Mouse (Mus musculus) limb, embryonic 14.5 days (tissue): Measurements from ENCODE around the gene Snx29. TPM values are rescaled to one million over a fixed set of nuclear protein-coding genes. Genes with fewer than 3 reads are reported as not detected.

Experiments
- ATAC-seq: fragments of 200-750 bp; cut with Nextera tagmentation; 2 replicates; pipeline ENCODE4 v1.8.0; 2017; ENCODE audit warnings: low read depth, moderate number of reproducible peaks, moderate TSS enrichment; ENCODE audit not compliant: low FRiP score
- DNase-seq: peaks from one replicate; pipeline ENCODE4 v3.0.0-alpha.2; 2015; ENCODE audit warnings: low spot score
- H3K27ac ChIP-seq: fragments of 300-500 bp; sonication (generic); replicated peaks from 2 replicates; pipeline ENCODE4 v1.5.1; 2014; ENCODE audit warnings: low read depth, mild to moderate bottlenecking, low read length, moderate library complexity, mixed read lengths
- H3K27me3 ChIP-seq: fragments of 300-500 bp; sonication (generic); 2 replicates; pipeline ENCODE4 v1.6.1; 2014; ENCODE audit warnings: low read length, mixed read lengths; ENCODE audit not compliant: control insufficient read depth, insufficient read depth
- H3K36me3 ChIP-seq: fragments of 300-500 bp; sonication (generic); 2 replicates; pipeline ENCODE4 v1.6.1; 2014; ENCODE audit warnings: mild to moderate bottlenecking, low read length, moderate library complexity, mixed read lengths; ENCODE audit not compliant: control insufficient read depth, insufficient read depth
- H3K4me1 ChIP-seq: fragments of 300-500 bp; sonication (generic); 2 replicates; pipeline ENCODE4 v1.6.1; 2014; ENCODE audit warnings: antibody characterized with exemption, low read length, mixed read lengths; ENCODE audit not compliant: control insufficient read depth, insufficient read depth
- H3K4me2 ChIP-seq: fragments of 300-500 bp; sonication (generic); replicated peaks from 2 replicates; pipeline ENCODE4 v1.6.1; 2014; ENCODE audit warnings: low read depth, mild to moderate bottlenecking, low read length, moderate library complexity; ENCODE audit not compliant: severe bottlenecking
- H3K4me3 ChIP-seq: fragments of 300-500 bp; sonication (generic); replicated peaks from 2 replicates; pipeline ENCODE4 v1.5.1; 2014; ENCODE audit warnings: low read length
- H3K9ac ChIP-seq: fragments of 300-500 bp; sonication (generic); 2 replicates; pipeline ENCODE4 v1.6.1; 2014; ENCODE audit warnings: mild to moderate bottlenecking, low read depth, low read length, moderate library complexity; ENCODE audit not compliant: severe bottlenecking
- H3K9me3 ChIP-seq: fragments of 300-500 bp; sonication (generic); 2 replicates; pipeline ENCODE4 v1.6.1; 2016; ENCODE audit warnings: low read length; ENCODE audit not compliant: control insufficient read depth
- POLR2A ChIP-seq: fragments of 200-500 bp; IDR thresholded peaks from 2 replicates; pipeline ENCODE4 v1.8.0; 2012; ENCODE audit warnings: inconsistent platforms, mild to moderate bottlenecking, moderate library complexity, borderline replicate concordance; ENCODE audit not compliant: insufficient read depth, insufficient read length; ENCODE audit errors: extremely low read depth
- WGBS: fragments of 180-500 bp; shearing (Covaris S2); extraction: QIAGEN DNeasy Blood & Tissue Kit; methylation state at CpG from one replicate; pipeline ENCODE4 v1.1.7; 2014; 5-methylcytosine and 5-hydroxymethylcytosine counted together
- polyA plus RNA-seq, 2 experiments: library from polyadenylated mRNA; depleted of rRNA in 1 of 2; stranded (reverse) in 1 of 2; unstranded in 1 of 2; fragments of >200 nt; fragmentation: Nextera tagmentation in 1 of 2; extraction: Ambion mirVana in 1 of 2; gene quantifications; 2 replicates each; pipeline versions ENCODE4 v1.2.1 to v1.2.3; 2012 to 2014

Snx29 gene
- polyA plus RNA-seq, 2 experiments, result 4.9 to 9.3 TPM

DNA sequence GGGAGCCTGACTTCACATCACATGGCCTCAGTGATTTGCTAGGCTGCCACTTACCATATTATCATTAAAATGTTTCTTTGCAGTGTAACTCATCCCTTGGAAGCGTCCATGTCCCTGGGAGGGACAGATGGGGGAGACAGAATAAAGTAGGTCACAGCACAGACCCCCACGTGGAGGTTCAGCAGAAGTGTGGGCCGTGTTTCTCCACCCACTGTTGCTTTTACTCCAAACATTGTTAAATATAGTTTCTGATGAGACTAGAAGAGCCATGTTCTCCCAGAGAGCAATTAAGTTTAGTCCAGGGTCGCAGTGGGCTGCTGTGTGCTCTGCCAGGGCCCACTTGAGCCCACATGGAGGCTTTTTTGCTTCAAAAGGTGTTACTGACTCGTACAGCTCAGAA, 419.2 kb downstream of the Snx29 start:
- Histone ChIP-seq H3K9ac (no peak overlapping the region), H3K9me3 (no peaks in the 10 kb centered on the region), H3K4me2 (no peak overlapping the region), H3K4me1 (no peaks in the 10 kb centered on the region), H3K27me3 (no peaks in the 10 kb centered on the region), H3K27ac (no peak overlapping the region), H3K36me3 (no peaks in the 10 kb centered on the region), H3K4me3 (no peak overlapping the region)
- 77% methylated on average over 5 of the region's 5 CpGs for WGBS
- TF ChIP-seq POLR2A, result no peak
- no peak for DNase-seq
- no peak for ATAC-seq

DNA sequence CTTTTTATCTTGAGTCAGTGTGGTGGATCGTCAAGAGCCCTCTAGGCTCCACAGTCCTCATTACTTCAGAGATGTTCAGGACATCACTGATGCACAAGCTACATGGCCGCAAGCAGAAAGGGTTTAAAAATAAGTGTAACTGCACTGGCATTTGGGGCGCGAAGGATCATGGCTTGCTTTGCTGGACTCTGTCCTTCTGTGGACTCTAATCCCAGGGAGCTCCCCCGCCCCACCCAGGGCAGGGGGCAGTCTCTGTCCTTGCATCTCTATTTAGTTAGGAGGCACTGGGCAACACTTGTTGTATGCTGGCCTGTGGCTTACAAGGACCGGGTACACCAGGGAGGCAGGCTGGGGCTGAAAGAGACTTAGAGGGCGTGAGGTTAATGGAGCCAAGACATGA, 419.6 kb downstream of the Snx29 start:
- ATAC-seq (no peak), DNase-seq (no peak)
- no peaks in the 10 kb centered on the region for H3K9me3 ChIP-seq
- no peaks in the 10 kb centered on the region for H3K36me3 ChIP-seq
- no peak overlapping the region for H3K27ac ChIP-seq
- no peak overlapping the region for H3K9ac ChIP-seq
- no peaks in the 10 kb centered on the region for H3K27me3 ChIP-seq
- no peak for TF ChIP-seq POLR2A
- H3K4me2 ChIP-seq, result no peak overlapping the region
- H3K4me1 ChIP-seq, result no peaks in the 10 kb centered on the region
- no peak overlapping the region for H3K4me3 ChIP-seq
- WGBS, result 83% methylated on average over 7 of the region's 7 CpGs

DNA sequence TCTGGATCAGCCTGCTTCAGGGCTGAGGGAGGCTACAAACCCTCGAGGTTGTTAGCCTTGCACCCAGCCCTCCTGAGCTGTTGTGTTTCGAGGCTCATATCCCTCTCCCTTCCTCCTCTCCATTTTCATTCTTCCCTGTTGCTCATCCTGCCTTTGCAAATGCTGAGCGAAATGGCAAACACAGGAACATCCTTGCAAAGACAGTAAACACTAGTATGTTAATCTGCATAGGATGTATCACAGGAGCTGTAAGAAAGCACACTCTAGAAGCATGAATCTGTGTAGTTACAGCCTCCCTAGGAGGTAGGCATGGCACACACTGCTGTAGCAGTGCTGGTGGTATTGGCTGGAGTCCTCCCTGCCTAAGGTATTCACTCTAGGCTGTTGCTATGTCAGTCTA, 420.3 kb downstream of the Snx29 start:
- TF ChIP-seq POLR2A, result no peak
- Histone ChIP-seq H3K4me2 (no peak overlapping the region), H3K36me3 (no peaks in the 10 kb centered on the region), H3K9ac (no peak overlapping the region), H3K9me3 (no peaks in the 10 kb centered on the region), H3K27ac (no peak overlapping the region), H3K4me1 (no peaks in the 10 kb centered on the region), H3K27me3 (no peaks in the 10 kb centered on the region), H3K4me3 (no peak overlapping the region)
- DNase-seq (no peak), ATAC-seq (no peak)
- WGBS, result 67% methylated on average over 3 of the region's 3 CpGs

DNA sequence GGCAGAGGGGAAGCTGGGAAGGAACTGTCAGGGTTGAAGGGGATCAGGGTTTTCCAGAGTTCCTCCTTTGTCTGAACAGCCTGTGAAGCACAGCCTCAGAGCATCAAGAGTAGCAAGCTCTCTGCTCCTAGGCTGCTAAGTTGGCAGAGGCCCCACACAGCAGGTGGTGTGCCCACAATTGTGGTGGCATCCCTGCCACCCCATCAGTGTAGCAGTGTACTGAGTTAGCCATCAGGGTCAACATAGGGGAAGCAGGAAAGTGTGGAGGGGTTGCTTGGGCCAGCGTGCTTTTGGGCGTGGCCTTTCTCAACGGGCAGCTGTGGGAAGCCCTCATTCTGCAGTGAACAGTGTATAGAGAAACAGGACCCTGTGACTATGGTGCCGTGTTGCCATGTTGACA, 421.0 kb downstream of the Snx29 start:
- no peak overlapping the region for H3K4me3 ChIP-seq
- no peak overlapping the region for H3K4me2 ChIP-seq
- TF ChIP-seq POLR2A, result no peak
- H3K27ac ChIP-seq, result no peak overlapping the region
- no peaks in the 10 kb centered on the region for H3K9me3 ChIP-seq
- WGBS, result 82% methylated on average over 4 of the region's 4 CpGs
- no peaks in the 10 kb centered on the region for H3K36me3 ChIP-seq
- ATAC-seq, result no peak
- H3K4me1 ChIP-seq, result no peaks in the 10 kb centered on the region
- no peak for DNase-seq
- no peaks in the 10 kb centered on the region for H3K27me3 ChIP-seq
- no peak overlapping the region for H3K9ac ChIP-seq

DNA sequence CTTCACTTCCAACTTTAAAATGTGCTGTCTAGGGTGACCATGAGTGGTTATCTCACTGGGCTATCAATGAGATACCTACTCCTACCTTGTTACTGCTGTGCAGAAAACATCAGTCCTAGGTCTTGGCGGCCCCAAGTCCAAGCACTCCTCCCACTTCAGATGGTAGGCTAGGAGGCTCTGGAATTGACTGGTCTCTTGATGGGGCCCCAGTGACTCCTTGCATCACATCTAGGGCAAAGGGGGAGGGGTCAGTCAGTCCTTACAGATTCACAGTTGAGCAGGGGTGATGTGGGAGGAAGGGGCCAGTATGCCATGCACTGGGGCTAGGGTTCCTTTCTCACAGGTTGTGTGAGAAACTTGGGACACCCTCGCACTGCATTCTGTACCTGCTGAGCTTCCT, 423.3 kb downstream of the Snx29 start:
- H3K27ac ChIP-seq, result no peak overlapping the region
- H3K4me1 ChIP-seq, result no peaks in the 10 kb centered on the region
- ATAC-seq (no peak), DNase-seq (no peak)
- 87% methylated on average over 2 of the region's 2 CpGs for WGBS
- H3K27me3 ChIP-seq, result no peaks in the 10 kb centered on the region
- no peaks in the 10 kb centered on the region for H3K36me3 ChIP-seq
- no peak overlapping the region for H3K4me3 ChIP-seq
- no peak overlapping the region for H3K4me2 ChIP-seq
- no peaks in the 10 kb centered on the region for H3K9me3 ChIP-seq
- no peak overlapping the region for H3K9ac ChIP-seq
- no peak for TF ChIP-seq POLR2A

DNA sequence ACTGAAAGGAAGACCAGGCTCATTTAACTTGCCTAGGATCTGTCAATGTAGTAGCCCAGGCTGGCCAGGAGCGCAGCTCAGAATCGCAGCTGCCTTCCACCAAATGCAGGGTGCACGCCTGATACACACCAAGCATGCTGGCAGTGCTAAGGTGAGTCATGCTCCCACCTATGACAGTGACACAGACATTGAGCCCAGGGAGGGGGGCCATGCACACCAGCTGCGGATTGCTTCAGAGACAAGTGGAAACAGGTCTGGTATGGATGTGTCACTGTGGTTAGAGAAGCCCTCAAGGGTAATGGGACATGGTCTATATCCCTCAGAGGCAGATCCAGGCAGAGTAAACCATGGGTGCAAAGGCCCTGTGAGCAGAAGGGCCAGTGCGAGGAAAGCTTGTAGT, 425.2 kb downstream of the Snx29 start:
- H3K4me3 ChIP-seq, result no peak overlapping the region
- no peak for ATAC-seq
- no peak overlapping the region for H3K4me2 ChIP-seq
- no peak for DNase-seq
- 86% methylated on average over 5 of the region's 5 CpGs for WGBS
- H3K9ac ChIP-seq, result no peak overlapping the region
- no peak for TF ChIP-seq POLR2A
- H3K27ac ChIP-seq, result no peak overlapping the region
- no peaks in the 10 kb centered on the region for H3K4me1 ChIP-seq
- no peaks in the 10 kb centered on the region for H3K36me3 ChIP-seq
- H3K27me3 ChIP-seq, result no peaks in the 10 kb centered on the region
- no peaks in the 10 kb centered on the region for H3K9me3 ChIP-seq
